Mouse (Mus musculus) kidney, adult 2 months (tissue): ENCODE measurements around the gene Deaf1. TPM values are rescaled to one million over a fixed set of nuclear protein-coding genes. Genes with fewer than 3 reads are reported as not detected.

ENCODE experiments used
- DNase-seq: peaks from one replicate; pipeline ENCODE4 v3.0.0; 2021
- H3K27ac ChIP-seq: fragments of 200-500 bp; 2 replicates; pipeline ENCODE4 v1.5.1; 2012; ENCODE audit warnings: low read depth, low read length, control low read depth, inconsistent platforms; ENCODE audit not compliant: insufficient read depth
- H3K27me3 ChIP-seq: fragments of 200-500 bp; replicated peaks from 2 replicates; pipeline ENCODE4 v1.6.1; 2012; ENCODE audit warnings: mild to moderate bottlenecking, moderate library complexity, low read length, inconsistent platforms; ENCODE audit not compliant: control insufficient read depth, insufficient read depth
- H3K36me3 ChIP-seq: fragments of 200-500 bp; 2 replicates; pipeline ENCODE4 v1.6.1; 2012; ENCODE audit warnings: mild to moderate bottlenecking, moderate library complexity, low read length, inconsistent platforms; ENCODE audit not compliant: control insufficient read depth, insufficient read depth
- H3K4me1 ChIP-seq: fragments of 200-500 bp; 2 replicates; pipeline ENCODE4 v1.6.1; 2011; ENCODE audit warnings: low read length; ENCODE audit not compliant: control insufficient read depth, insufficient read depth
- H3K4me3 ChIP-seq: fragments of 200-500 bp; 2 replicates; pipeline ENCODE4 v1.5.1; 2011; ENCODE audit warnings: mild to moderate bottlenecking, low read depth, low read length, control low read depth; ENCODE audit not compliant: insufficient read depth
- CTCF ChIP-seq: fragments of 200-500 bp; conservative IDR thresholded peaks from 2 replicates; pipeline ENCODE4 v1.5.1; 2011; ENCODE audit warnings: low read depth, mild to moderate bottlenecking, control low read depth, low read length, moderate library complexity, mixed read lengths; ENCODE audit not compliant: insufficient read depth, insufficient read length
- POLR2A ChIP-seq: fragments of 200-500 bp; IDR thresholded peaks from one replicate; pipeline ENCODE4 v1.6.1; 2011; ENCODE audit warnings: low read depth, low read length, control low read depth
- WGBS: fragments of 180-500 bp; shearing (Covaris S2); methylation state at CpG from one replicate; pipeline ENCODE4 v1.1.7; 2018; 5-methylcytosine and 5-hydroxymethylcytosine counted together
- polyA plus RNA-seq: library from polyadenylated mRNA; depleted of rRNA; stranded (reverse); fragments of >200 nt; gene quantifications from 2 replicates; pipeline ENCODE4 v1.2.3, GENCODE M21; 2012

Gene Deaf1
- polyA plus RNA-seq, 1 experiment: 26.8 TPM

DNA sequence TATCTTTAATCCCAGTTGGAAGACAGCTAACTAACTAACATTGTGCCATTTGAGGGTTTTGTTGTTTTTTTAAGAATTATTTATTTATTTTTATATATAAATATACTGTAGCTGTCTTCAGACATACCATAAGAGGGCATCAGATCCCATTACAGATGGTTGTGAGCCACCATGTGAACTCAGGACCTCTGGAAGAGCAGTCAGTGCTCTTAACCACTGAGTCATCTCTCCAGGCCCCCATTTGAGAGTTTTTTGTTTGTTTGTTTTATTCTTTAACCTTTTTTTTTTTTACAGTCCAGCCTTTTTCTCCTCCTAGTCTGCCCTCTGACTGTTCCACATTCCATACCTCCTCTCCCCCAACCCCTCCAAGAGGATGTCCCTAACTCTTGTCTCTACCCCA lies 3.2 kb upstream of the Deaf1 start:
- H3K4me1 ChIP-seq: peaks cover 23% of the 10 kb centered on the region
- TF ChIP-seq POLR2A: no peak
- no peak for TF ChIP-seq CTCF
- no peaks in the 10 kb centered on the region for H3K36me3 ChIP-seq
- H3K27me3 ChIP-seq: no peaks in the 10 kb centered on the region
- DNase-seq: no peak
- H3K27ac ChIP-seq: no peak overlapping the region
- no peak overlapping the region for H3K4me3 ChIP-seq

DNA sequence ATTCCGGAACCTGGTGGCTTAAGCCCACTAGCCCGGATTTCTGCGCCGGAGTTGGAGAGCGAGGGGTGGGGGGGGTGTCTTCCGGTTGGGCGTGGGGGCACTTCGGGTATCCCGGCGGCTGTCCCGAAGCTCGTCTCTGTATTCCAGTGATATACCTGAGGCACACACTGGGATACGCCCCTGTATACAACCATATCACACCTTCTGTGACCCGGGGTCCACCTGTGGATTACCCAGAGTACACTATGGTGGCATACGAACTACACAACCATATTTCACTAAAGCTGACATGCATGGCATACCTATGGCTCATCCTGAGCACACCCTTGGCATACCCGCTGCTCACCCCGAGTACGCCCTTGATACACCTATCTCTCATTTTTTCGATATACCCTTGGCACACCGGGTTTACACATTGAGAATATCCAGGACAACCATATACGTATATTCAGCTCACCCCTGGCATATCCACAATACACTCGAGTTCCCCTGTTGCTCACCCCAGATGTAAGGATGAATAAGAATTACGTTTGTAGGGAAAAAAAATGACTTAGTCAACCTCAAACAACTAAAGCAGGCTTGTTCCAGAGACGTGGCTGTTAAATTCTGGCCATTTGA lies 992 bp upstream of the Deaf1 start:
- TF ChIP-seq POLR2A (no peak), CTCF (no peak)
- H3K4me1 ChIP-seq: peaks cover 20% of the 10 kb centered on the region
- H3K27ac ChIP-seq: peak overlapping the region; percentile 87
- DNase-seq: no peak
- no peaks in the 10 kb centered on the region for H3K27me3 ChIP-seq
- H3K36me3 ChIP-seq: no peaks in the 10 kb centered on the region
- 9% methylated on average over 24 of the region's 24 CpGs for WGBS
- peak overlapping the region; percentile 72 for H3K4me3 ChIP-seq

- Histone ChIP-seq H3K27ac (peak overlapping the region; percentile 52; the same call in 1 of the 2 replicates), H3K36me3 (no peaks in the 10 kb centered on the region)
- peak; percentile 22 for DNase-seq
Measured at GRCm38 (mm10) chr7:141326546-141327446, 694 bp downstream of the Deaf1 start.

DNA sequence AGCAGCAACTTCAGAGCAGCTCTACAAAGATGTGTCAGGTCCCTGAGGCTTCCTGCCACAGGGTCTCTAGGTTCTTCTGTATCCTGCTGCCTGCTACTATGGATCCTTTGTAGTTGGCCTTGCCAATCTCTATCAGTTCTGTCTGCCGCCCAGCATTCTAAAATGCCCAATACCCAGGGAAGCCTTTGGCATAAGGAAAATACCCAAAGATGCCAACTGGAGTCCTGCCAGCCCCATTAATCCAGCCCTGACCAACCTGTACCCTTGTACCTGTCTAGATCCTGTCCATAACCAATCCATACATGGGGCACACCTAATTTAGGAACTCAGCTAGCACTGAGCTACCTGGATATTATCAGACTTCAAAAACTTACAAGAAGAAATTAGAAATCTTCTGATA lies 2.8 kb downstream of the Deaf1 start:
- 41% methylated on average over 1 of the region's 1 CpGs for WGBS
- Histone ChIP-seq H3K4me3 (no peak overlapping the region), H3K36me3 (peaks cover 4% of the 10 kb centered on the region; the same call in 1 of the 2 replicates), H3K4me1 (peaks cover 17% of the 10 kb centered on the region), H3K27me3 (no peaks in the 10 kb centered on the region), H3K27ac (no peak overlapping the region)
- no peak for TF ChIP-seq POLR2A
- TF ChIP-seq CTCF: no peak
- DNase-seq: peak; percentile 57

More at GRCm38 (mm10) chr7:141326546-141327446, 694 bp downstream of the Deaf1 start:
- no peaks in the 10 kb centered on the region for H3K27me3 ChIP-seq
- WGBS: 4% methylated on average over 35 of the region's 35 CpGs
- peaks cover 17% of the 10 kb centered on the region for H3K4me1 ChIP-seq
- TF ChIP-seq POLR2A (no peak), CTCF (no peak)
- H3K4me3 ChIP-seq: peak overlapping the region; percentile 56

DNA sequence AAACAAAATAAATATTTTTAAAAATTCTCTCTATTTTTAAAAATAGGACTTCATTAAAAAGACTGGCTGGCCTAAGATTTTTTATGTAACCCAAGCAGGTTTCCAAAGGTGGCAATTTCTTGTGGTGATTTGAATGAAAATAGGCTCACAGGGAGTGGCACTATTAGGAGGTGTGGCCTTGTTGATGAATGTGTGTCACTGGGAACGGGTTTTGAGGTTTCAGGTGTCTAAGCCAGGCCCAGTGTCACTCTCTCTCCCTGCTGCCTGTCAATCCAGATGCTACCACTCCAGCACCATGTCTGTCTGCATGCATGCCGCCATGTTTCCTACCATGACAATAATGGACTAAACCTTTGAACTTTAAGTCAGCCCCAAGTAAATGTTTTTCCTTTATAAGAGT lies 8.0 kb downstream of the Deaf1 start:
- no peak overlapping the region for H3K4me3 ChIP-seq
- H3K27ac ChIP-seq: no peak overlapping the region
- H3K4me1 ChIP-seq: peaks cover 2% of the 10 kb centered on the region; the same call in 1 of the 2 replicates
- H3K27me3 ChIP-seq: no peaks in the 10 kb centered on the region
- peaks cover 4% of the 10 kb centered on the region; the same call in 1 of the 2 replicates for H3K36me3 ChIP-seq
- 64% methylated on average over 2 of the region's 2 CpGs for WGBS
- TF ChIP-seq CTCF (no peak), POLR2A (no peak)
- no peak for DNase-seq

DNA sequence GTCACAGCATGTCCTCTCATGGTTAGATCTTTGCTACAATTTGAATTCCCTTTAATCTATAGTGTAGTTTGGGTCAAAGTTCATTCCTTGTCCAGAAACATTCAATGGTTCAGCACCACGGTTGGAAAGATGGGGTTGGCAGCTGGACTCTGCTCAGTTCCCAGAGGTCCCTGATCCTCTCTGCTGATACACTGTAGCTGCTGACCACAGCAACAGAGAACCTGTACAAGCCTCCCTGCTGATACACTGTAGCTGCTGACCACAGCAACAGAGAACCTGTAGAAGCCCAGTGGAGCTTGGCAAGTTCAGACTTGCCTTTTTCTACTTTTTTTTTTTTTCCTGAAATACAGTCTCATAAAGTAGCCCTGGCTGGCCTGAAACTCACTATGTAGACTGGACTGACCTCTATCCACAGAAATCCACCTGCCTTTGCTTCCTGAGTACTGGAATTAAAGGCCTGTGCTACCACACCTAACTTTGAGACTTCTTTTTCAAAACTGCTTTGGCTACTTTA lies 9.8 kb downstream of the Deaf1 start:
- H3K4me3 ChIP-seq: no peak overlapping the region
- 41% methylated on average over 1 of the region's 1 CpGs for WGBS
- peaks cover 4% of the 10 kb centered on the region; the same call in 1 of the 2 replicates for H3K36me3 ChIP-seq
- peak; percentile 55 for DNase-seq
- H3K27ac ChIP-seq: no peak overlapping the region
- H3K27me3 ChIP-seq: no peaks in the 10 kb centered on the region
- H3K4me1 ChIP-seq: no peaks in the 10 kb centered on the region; the same call in 1 of the 2 replicates
- no peak for TF ChIP-seq POLR2A
- TF ChIP-seq CTCF: no peak

- DNase-seq: peak; percentile 91
- Histone ChIP-seq H3K4me3 (no peak overlapping the region), H3K27ac (no peak overlapping the region), H3K4me1 (no peaks in the 10 kb centered on the region; the same call in 1 of the 2 replicates), H3K36me3 (peaks cover 5% of the 10 kb centered on the region; the same call in 1 of the 2 replicates), H3K27me3 (no peaks in the 10 kb centered on the region)
- peak; percentile 94 for TF ChIP-seq CTCF
- TF ChIP-seq POLR2A: no peak
- 57% methylated on average over 5 of the region's 5 CpGs for WGBS
Measured at GRCm38 (mm10) chr7:141315974-141316373, 11.5 kb downstream of the Deaf1 start.
